Mouse (Mus musculus): ENCODE results near the gene Ttc7.

Gene Ttc7

GRCm38 (mm10) chr17:87282706-87283053, at the start of gene Ttc7:
TSS of gene Ttc7 (plus strand) at chr17:87282886.
- DNase-seq: peak; percentile 96

DNA sequence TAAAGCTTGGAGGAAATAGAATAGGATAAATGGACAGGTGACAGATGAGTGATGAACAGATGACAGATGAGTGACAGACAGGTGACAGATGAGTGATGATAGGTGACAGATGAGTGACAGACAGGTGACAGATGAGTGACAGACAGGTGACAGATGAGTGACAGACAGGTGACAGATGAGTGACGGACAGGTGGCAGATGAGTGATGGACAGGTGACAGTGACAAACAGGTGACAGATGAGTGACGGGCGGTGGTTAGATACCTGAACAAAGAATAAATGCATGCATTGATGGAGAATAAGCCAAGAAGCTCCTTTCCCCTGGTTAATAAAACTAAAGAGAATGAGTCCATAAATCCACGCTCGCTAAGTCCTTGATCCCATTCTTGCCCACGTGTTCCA, 47.7 kb upstream of the Ttc7 start:
- no peak for DNase-seq

DNA sequence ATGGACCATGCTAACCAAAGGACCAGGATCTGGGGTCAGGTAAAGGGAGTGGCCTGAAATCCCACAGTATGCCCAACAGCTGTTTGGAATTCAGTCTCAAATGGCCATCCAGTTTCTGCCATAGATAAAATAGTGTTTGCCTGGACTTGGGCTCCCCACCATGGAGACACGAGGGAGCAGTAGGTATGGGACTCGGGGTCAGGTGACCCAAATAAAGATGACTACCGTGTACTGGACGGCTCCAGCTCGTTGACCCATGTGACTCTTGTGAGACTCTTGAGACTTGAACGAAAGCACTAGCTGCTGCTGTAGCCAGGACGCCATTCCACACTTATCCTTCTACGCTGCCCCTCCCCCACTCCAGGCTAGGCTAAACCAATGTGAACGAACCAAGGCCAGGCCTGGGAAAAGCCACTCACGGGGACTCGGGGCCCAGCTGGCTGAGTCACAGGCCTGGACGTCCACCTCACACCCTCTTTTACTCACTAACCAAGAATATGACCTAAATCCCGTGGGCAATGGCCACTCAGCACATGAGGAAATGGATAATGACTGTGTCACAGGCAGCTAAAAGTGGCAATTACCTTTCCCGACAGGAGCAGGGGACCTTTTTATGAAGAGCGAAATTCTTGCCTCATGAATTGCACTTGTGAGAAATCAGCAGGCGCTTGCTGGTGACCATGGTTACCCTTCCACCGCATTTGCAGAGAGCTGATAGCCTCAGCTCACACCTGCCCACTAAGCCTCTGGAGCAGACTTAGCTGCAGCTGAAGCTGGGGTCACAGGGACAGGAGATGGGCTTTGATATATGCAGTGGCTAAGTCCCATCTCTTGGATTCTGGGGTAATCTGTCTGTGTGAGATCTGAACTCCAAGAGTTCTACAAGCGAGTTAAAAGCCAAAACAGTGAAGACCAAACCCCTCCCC, 45.7 kb upstream of the Ttc7 start:
- peak; percentile 27 for DNase-seq

GRCm38 (mm10) chr17:87237826-87238225, 44.9 kb upstream of the Ttc7 start:
- DNase-seq: no peak

- no peak for DNase-seq
Observed at GRCm38 (mm10) chr17:87246103-87246502, 36.6 kb upstream of the Ttc7 start.

DNA sequence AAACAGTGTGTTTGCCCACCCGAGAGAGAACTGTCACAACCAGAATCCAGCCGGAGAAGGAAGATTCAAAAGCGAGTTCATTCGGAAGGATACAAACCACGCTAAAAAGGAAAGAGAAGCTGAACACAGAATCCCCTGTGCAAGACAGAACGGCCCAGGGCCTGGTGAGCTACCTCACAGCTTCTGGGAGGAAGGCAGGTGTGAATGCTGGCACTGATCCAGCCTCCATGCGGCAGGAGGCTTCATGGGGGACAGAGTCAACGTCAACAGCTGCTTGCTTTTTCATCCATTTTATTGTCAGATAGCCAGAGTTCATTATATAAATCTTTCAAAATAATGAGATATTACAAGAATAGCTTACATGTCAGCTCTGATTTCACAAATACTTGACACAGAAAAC, 28.3 kb upstream of the Ttc7 start:
- DNase-seq: no peak

DNA sequence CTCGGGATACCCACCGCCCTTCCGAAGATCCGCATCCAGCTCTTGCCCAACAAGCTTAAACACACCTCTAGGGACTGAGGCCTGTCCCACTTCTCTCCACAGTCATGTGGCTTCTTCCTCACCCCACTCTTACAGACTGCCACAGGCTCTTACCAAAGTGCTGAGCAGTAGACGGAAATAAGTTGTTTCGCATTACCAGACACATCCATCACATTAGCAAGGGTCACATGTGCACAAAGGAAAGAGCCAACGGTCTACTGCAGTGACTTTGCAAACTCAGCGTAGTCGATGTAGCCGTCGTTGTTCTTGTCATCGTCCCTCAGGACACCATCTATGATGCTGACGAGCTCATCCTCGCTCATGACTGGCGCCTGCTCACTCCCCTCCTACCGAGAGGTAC, 27.0 kb upstream of the Ttc7 start:
- no peak for DNase-seq

DNA sequence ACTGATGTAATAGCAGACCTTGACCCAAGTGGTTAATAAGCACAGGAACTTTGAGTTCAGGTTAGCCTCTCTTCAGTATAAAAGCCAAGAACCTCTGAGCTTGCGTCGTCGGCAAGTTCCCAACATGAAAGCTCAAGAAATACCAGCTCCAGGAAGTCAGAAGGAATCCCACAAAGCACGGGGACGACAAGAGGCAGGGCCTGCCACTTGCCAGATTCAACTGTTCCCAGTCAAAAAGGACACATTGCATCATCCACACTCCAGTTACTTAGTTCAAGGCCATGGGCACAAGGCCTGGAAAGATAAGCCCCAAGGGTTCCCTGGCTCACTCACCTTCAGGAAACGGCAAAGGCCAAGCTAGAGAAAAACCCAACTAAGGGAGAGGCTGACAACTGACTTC, 19.3 kb upstream of the Ttc7 start:
- DNase-seq: no peak

DNA sequence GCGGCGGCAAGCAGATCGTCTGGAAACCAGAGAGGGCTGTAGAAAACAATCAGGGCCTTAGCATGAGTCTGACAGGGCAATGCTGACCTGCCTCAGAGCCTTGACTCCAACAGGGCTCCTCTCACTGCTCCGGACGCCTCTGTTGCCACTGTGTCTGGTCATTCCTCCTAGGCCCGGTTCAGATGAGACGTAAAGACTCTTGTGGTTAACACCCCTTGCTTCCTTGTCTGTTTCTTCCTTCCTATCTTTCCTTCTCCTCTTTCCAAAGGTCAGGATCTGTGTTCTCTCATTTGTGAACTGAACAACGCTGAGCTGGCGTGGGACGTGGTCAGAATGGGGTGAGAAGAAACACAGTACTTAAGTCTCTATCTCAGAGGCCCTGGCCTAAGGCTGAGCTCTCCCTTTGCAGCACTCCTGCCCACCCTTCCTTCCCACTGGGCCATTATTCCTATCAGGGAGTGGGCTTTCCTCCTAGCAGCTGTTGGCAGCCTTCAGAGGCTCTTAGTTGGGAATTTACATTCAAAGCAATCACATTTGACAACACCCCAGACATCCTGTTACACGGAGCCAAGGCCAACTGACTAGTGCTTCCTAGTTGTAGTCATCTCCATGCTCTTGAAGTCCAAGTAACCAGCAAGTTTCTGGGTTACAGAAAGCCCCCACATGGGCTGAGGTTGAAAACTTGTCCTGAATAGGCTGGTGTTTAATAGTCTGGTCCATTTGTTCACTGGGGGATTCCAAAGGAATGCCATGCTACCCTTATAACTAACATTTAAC, 18.4 kb upstream of the Ttc7 start:
- no peak for DNase-seq

DNA sequence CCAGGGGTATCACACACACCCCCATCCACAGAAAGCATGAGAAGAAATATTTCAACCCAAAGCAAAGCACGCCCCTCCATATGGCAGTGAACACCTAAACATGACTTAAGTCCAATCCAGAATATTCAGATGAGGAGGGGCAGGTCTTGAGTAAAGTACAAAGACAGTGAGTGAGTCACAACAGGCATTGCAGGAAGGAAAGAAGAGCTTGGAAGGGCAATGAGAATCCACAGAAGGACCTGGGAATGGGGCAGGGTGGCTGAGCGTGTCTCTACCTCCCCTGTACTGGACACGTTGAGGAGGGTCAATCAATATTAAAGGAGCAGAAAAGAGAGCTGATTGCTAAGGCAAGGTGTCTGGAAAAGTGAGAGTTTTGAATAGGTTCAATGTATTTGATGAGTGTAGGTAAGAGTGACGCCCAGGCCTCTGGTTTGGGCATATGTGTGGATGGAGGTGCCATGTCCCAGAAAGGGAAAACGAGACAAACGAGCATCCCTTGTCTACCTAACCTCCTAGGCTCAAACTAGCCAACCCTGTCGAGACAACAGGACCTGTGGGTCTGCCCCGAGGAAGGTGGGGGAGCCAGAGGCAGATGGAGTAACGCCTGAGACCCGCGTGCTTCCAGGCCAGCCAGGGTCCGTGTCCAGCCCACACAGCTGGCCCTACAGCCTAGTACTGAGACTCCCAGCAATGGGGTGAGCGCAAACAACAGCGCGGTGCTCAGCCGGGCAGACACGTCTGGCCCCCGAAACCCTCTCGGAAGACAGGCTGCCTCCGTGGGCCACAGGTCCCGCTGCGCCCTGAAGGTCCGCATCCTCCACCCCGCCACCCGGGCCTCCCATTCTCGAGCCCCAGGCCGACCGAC, 17.5 kb upstream of the Ttc7 start:
- no peak for DNase-seq

GRCm38 (mm10) chr17:87265792-87266186, 16.9 kb upstream of the Ttc7 start, which contains the start of gene Mcfd2:
TSS of gene Mcfd2 (minus strand) at chr17:87265935.
- peak; percentile 92 for DNase-seq

GRCm38 (mm10) chr17:87269454-87269853, 13.2 kb upstream of the Ttc7 start:
- no peak for DNase-seq

DNA sequence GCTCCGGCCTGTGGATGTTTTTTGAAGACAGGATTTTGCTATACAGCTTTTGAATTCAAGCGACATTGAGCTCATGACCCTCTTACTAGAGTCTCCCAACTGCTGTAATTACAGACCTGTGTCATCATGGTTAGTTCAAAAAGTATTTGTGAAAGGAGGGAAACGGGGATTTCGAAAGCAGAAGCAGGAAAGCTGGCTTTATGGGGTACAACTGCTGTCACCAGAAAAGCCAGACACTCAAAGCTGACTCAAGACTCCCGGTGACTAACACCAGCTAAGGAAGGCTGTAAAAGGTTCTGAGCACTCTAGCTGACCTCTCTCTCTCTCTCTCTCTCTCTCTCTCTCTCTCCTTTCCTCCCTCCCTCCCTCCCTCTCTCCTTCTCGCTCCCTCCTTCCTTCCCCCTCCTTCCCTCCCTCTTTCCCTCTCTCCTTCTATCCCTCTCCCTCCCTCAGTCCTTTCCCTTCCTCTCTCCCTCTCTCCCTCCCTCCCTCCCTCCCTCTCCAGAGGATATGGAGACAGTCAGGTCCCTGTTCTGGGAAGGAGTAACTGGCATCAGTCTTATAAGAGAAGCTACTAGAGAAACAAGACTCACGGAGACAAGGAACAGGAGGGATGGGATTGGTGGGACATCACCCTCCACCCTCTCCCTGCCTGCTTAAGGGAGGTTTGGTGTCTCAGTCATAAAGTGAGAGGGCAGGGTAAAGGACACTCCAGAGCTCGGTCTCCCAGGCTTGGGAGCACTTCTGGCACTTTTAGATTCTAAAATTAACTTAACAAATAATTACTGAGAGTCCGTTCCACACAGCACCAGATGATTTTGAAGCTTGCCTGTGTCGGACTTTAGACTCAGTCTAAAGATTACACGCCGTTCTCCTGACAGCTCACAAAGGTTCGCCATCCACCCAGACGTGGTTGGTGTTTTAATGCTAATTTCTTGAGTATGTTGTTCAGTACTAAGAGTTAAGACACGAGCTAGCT, 7.0 kb upstream of the Ttc7 start:
- no peak for DNase-seq

DNA sequence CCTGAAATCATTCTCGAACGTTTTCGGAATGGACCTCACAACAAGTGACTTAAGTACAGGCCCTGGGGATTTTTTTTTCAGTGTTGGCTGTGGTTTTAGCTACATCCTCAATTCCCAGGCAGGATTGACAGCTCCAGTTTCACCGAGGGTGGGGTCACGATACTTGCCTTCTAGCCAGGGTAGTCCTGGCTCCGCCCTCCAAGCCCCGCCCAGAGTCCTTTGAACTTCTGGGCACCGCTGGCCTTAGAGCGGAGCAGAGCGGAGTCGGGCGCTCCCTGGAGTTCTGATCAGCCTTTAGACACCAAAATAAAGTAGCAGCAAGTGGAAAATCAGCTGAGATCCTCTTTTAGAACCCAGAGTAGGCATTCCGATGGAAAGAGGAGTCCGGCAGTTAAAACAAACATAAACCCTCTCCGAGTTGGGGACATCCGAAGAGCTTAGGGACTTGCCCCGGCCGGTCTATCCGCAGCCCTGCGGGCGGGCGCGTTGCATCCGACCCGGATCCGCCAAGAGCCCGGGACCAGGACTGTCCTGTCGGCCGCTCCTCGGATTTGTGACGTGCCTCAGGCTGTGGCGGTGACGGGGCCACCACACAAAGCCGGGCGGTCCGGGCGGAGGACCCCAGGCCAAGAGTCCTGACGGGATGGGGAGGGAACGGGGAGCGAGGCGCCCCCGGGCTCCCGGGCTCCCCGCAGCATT, 530 bp upstream of the Ttc7 start:
- DNase-seq: peak; percentile 77

DNA sequence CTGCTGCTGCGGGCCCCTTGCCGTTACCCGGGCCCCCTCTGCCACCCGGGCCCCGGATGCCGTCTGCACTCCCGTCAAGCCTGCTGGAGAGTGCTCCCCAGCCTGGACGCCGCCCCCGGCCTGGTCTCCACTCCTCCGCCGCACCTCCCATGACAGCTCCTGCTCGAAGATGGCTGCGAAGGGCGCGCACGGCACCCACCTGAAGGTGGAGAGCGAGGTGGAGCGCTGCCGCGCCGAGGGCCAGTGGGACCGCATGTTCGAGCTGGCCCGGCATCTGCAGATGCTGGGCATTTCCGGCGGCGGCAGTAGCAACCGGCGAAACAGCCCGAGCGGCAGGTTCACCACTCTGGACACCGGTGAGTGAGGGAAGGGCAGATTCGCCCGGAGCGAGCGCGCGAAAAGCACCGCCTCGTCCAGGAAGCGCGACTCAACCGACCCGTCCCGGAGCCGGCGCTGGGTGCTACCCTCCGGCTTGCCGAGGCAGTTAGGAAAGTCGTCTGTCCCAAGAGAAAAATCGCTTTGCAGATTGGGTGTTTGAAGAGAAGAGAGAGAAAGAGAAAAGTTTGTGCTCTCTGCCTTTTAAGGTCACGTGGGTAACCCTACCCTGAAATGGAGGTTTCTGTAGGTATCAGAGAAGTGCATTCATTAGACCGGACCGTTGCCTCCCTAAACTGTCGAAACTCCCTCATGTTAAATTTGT, 519 bp downstream of the Ttc7 start:
- peak; percentile 60 for DNase-seq

- no peak for DNase-seq
Observed at GRCm38 (mm10) chr17:87283755-87284481, 1.2 kb downstream of the Ttc7 start.

DNA sequence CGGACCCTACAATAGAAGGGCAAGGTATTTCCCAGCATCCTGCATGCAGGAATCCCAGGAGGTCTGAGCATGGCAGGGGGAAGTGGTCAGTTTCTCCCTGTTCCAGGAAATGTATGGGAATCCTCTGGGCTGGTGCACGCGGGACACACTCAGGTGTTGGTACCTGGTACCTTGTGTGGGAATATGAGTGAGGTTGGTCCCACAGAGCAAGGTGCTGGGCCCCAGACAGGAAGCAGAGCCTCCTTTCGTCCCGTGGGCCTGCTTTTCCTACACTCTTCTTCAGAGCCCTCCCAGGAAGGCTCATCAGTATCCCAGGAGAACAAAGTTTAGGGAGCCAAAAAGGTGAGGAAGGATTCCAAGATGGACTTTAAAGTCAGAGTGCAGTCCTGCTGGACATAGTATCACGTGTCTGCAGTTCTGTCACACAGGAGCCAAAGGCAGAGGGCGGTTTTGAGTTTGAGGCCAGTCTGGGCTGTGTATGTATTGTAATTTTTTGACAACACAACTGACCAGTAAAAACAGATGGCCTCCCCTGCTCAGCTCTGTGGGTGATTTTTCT, 1.9 kb downstream of the Ttc7 start:
- DNase-seq: no peak

GRCm38 (mm10) chr17:87285731-87286465, 3.2 kb downstream of the Ttc7 start:
- no peak for DNase-seq

Data from right cerebral cortex, adult 18-20 months (tissue).